Mouse (Mus musculus) kidney, adult 18-20 months (tissue): ENCODE data around the gene Cfap73.

Experiments
- DNase-seq: peaks from one replicate; pipeline ENCODE4 v3.0.0; 2021

Gene Cfap73

DNA sequence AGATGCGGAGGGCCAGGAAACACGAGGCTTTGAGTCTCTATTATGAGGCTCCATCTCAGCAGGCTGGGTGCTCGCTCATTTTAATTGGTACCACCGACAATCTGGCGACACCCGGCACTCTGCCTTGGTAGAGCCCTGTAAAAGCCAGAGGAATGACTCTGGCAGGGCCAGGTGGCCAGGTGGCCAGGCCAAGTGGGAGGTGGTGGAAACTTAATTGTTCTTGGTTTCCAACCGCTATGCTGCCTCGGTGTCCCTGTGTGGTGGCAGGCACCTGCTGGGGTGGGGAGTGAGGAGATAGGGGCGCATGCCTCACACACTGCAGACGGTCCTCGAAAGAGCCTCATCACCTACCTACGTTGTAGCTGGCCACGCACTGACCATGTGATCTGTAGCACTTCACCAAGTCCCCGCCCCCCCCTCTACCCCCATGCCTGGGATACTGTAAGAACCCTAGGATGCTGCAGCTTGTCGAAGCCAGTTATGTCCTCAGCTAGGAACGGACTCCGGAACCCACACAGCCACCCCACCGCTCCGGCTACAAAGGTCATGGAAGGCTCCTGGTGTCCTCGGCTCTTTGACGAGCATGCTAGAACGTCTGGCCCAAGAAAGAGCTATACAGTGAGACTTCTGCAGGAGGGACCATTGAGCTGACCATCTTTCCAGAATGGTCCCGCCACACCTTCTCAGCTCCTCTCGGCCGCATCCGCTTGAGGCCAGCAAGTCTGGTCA, 54.0 kb downstream of the Cfap73 start:
- no peak for DNase-seq

GRCm38 (mm10) chr5:120579211-120579897, 54.7 kb downstream of the Cfap73 start:
- DNase-seq = peak; percentile 72

- DNase-seq = peak; percentile 78
These were observed 55.4 kb downstream of the Cfap73 start for GRCm38 (mm10) chr5:120578504-120579081.
